Mouse (Mus musculus): ENCODE measurements around the gene Slc38a6.
A peak's percentile ranks its signal among the peaks of the same experiment; 100 is the strongest.

The Slc38a6 gene

GRCm38 (mm10) chr12:73286287-73287092, at the start of gene Slc38a6, which contains the start of gene Trmt5:
Slc38a6 (plus strand) TSS chr12:73286779.
Trmt5 (minus strand) TSS chr12:73286710.
- DNase-seq, result peak; percentile 87 to 90

- DNase-seq, result peak in 1 of 2 experiments; percentile 9
These were observed 44.6 kb upstream of the Slc38a6 start for GRCm38 (mm10) chr12:73241960-73242359.

GRCm38 (mm10) chr12:73245687-73246086, 40.9 kb upstream of the Slc38a6 start:
- no peak for DNase-seq

- no peak for DNase-seq
These were observed 31.6 kb upstream of the Slc38a6 start for GRCm38 (mm10) chr12:73255006-73255405.

- DNase-seq, result no peak
These were observed 27.3 kb upstream of the Slc38a6 start for GRCm38 (mm10) chr12:73259269-73259668.

GRCm38 (mm10) chr12:73260339-73260738, 26.2 kb upstream of the Slc38a6 start:
- DNase-seq, result no peak

- no peak for DNase-seq
These were observed 21.1 kb upstream of the Slc38a6 start for GRCm38 (mm10) chr12:73265381-73265978.

- DNase-seq, result no peak
These were observed 20.0 kb upstream of the Slc38a6 start for GRCm38 (mm10) chr12:73266597-73266996.

- DNase-seq, result no peak
These were observed 18.1 kb upstream of the Slc38a6 start for GRCm38 (mm10) chr12:73268497-73268896.

GRCm38 (mm10) chr12:73269531-73269930, 17.0 kb upstream of the Slc38a6 start:
- DNase-seq, result no peak

- no peak for DNase-seq
These were observed 16.6 kb upstream of the Slc38a6 start for GRCm38 (mm10) chr12:73269933-73270332.

GRCm38 (mm10) chr12:73274921-73275320, 11.7 kb upstream of the Slc38a6 start:
- no peak for DNase-seq

GRCm38 (mm10) chr12:73287609-73288008, 1.0 kb downstream of the Slc38a6 start:
- DNase-seq, result no peak

- no peak for DNase-seq
These were observed 2.0 kb downstream of the Slc38a6 start for GRCm38 (mm10) chr12:73288626-73289025.

- no peak for DNase-seq
These were observed 8.3 kb downstream of the Slc38a6 start for GRCm38 (mm10) chr12:73294884-73295283.

- no peak for DNase-seq
These were observed 9.0 kb downstream of the Slc38a6 start for GRCm38 (mm10) chr12:73295505-73296140.

GRCm38 (mm10) chr12:73298621-73299020, 12.0 kb downstream of the Slc38a6 start:
- DNase-seq, result no peak

GRCm38 (mm10) chr12:73300531-73300930, 14.0 kb downstream of the Slc38a6 start:
- DNase-seq, result no peak

GRCm38 (mm10) chr12:73304636-73305035, 18.1 kb downstream of the Slc38a6 start:
- no peak for DNase-seq

GRCm38 (mm10) chr12:73307750-73308149, 21.2 kb downstream of the Slc38a6 start:
- no peak for DNase-seq

GRCm38 (mm10) chr12:73308711-73309110, 22.1 kb downstream of the Slc38a6 start:
- no peak for DNase-seq

- DNase-seq, result no peak
These were observed 31.4 kb downstream of the Slc38a6 start for GRCm38 (mm10) chr12:73317706-73318686.

All from thymus, postnatal 36 days (tissue).